Mouse (Mus musculus) testis, adult 2 months (tissue): ENCODE results near the gene Npc2.

ENCODE experiments used
- CTCF ChIP-seq: fragments of 200-500 bp; IDR thresholded peaks from 2 replicates; pipeline ENCODE4 v1.5.1; 2012; ENCODE audit warnings: low read depth, mild to moderate bottlenecking, inconsistent platforms, low read length, moderate library complexity; ENCODE audit not compliant: control insufficient read depth, insufficient read depth, insufficient replicate concordance
- POLR2A ChIP-seq: fragments of 200-500 bp; IDR thresholded peaks from 2 replicates; pipeline ENCODE4 v1.6.1; 2012; ENCODE audit warnings: low read depth, mild to moderate bottlenecking, inconsistent platforms, low read length, moderate library complexity; ENCODE audit not compliant: control insufficient read depth

GRCm38 (mm10) chr12:84790853-84791252 is 17.9 kb upstream of the Npc2 start:
- TF ChIP-seq CTCF: no peak
- TF ChIP-seq POLR2A: no peak
